Mouse (Mus musculus) Patski (cell line): ENCODE measurements at regions not wholly inside any gene's neighbourhood (a gene's known extent, or its start where the extent isn't known, plus 50 kb on each side); places are given as distances from the start of the nearest gene placed in this dataset.
"Not testable (repeated sequence)": the region's sequence is repeated elsewhere in the genome, so short reads cannot be mapped to it uniquely, and the experiment has no call there.

Experiments used
- ATAC-seq: fragments of 100-300 bp; one replicate; pipeline ENCODE4 v1.8.0; 2021
- CTCF ChIA-PET: fragments of 350-600 bp; sonication (Branson Sonifier 250); formaldehyde crosslinking; loops from one replicate; lab custom pipeline; 2022; ENCODE audit warnings: inconsistent platforms; lab: Charles Lee
- POLR2A ChIA-PET: fragments of 350-600 bp; sonication (Branson Sonifier 250); formaldehyde crosslinking; loops from one replicate; lab custom pipeline; 2022; ENCODE audit warnings: antibody characterized with exemption, inconsistent platforms; lab: Charles Lee
- DNase-seq: peaks from one replicate; pipeline ENCODE4 v3.0.0-alpha.2; 2011; ENCODE audit warnings: low read depth, low spot score
- H3K27me3 ChIP-seq: fragments of 371-371 bp; one replicate; pipeline ENCODE4 v1.5.1; 2021
- CTCF ChIP-seq: fragments of 100-300 bp; IDR thresholded peaks from one replicate; pipeline ENCODE4 v1.5.1; 2021
- in situ Hi-C: fragments of 300-500 bp; cut with MboI; formaldehyde crosslinking; loops from 3 replicates; pipeline ENCODE4 v1.11.1; 2018; ENCODE audit warnings: low pct_unique_long_range_greater_than_20kb, mixed read lengths

- POLR2A ChIA-PET, ATAC-seq, CTCF ChIA-PET, DNase-seq, H3K27me3 ChIP-seq: not testable (repeated sequence)
- in situ Hi-C loops, result loop anchor here (25.0 kb wide), 1 partner anchor 506 kb away; no protein-coding TSS in a partner anchor
Observed at GRCm38 (mm10) chr17:93067850-93068249, 131.0 kb upstream of the Adcyap1 start.

DNA sequence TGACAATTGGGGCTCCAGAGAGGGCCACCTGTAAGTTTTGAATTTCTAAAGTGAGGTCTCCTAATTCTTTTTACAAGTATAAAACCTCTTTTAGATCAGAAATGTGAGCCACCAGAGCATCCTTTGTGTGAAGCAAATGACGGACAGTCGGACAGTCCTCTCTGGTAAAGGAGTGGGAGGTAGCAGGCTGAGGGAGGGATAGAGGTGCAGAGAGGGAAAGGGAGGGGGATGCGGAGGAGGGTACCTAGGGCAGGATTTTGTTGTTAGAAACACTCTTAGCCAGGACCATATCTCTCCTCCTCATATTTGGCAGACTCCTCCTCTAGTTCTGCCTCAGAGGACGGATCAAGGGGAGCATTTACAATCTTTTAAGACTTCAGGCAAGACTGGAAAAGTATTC is 130.3 kb upstream of the Adcyap1 start:
- in situ Hi-C loops, result loop anchor here (25.0 kb wide), 1 partner anchor 506 kb away; no protein-coding TSS in a partner anchor
- CTCF ChIA-PET, result no interaction called here
- no peak for DNase-seq
- ATAC-seq, result no peak
- H3K27me3 ChIP-seq, result no peaks in the 10 kb centered on the region
- POLR2A ChIA-PET, result no interaction called here
- no peak for TF ChIP-seq CTCF

GRCm38 (mm10) chr17:93084048-93084447 is 114.8 kb upstream of the Adcyap1 start:
- POLR2A ChIA-PET, result no interaction called here
- in situ Hi-C loops, result no loop called here
- DNase-seq, result no peak
- ATAC-seq, result no peak
- H3K27me3 ChIP-seq, result peaks cover 4% of the 10 kb centered on the region
- CTCF ChIA-PET, result no interaction called here
- no peak for TF ChIP-seq CTCF

DNA sequence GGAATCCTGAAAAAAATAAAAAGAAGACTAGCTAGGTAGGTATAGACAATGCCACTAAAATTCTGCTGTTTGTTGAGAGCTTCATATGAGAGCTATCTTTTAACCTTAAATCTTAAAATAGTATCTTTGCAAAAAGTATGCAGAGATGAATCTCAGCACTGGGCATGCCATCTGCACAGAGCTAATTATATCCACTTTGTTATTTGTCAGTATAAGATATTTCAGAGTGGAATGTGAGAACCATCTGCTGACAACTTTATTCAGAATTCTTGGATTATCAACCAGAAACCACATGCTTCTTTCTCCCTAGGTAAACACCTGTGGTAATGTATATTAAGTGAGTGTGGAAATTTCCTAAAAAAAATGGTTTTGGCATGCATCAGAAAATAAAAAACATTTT is 94.3 kb upstream of the Adcyap1 start:
- CTCF ChIA-PET, result no interaction called here
- in situ Hi-C loops, result no loop called here

GRCm38 (mm10) chr17:93140003-93140402 is 58.8 kb upstream of the Adcyap1 start:
- ATAC-seq (no peak), DNase-seq (no peak)

More for the DNA sequence above, 94.3 kb upstream of the Adcyap1 start:
- TF ChIP-seq CTCF, result no peak
- H3K27me3 ChIP-seq, result no peaks in the 10 kb centered on the region
- ATAC-seq (no peak), DNase-seq (no peak)
- POLR2A ChIA-PET, result no interaction called here

DNA sequence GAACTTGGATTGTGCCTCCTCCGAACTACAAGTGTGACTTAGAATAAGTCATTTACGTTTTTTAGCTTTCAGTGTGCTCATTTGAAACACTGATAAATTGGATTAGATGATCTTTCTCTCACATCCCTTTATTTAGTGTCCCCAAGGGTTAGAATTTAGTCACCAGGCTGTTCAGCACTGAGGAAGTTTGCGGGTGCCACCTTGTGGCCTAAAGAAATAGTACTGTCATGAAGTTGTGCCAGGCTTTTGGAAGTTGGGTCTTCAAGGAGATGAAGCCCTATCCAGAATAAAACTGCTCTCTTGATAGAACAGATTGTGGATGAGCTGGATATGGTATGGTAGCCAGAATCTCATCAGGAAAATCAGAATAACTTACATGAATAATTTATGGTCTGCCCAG is 57.7 kb upstream of the Adcyap1 start:
- CTCF ChIA-PET, result interaction anchor here (1.8 kb wide), 1 partner anchor 12 kb away, joined by 6 read pairs; no protein-coding TSS in a partner anchor
- ATAC-seq (peak; percentile 74), DNase-seq (no peak)
- POLR2A ChIA-PET, result no interaction called here
- peak; percentile 55 for TF ChIP-seq CTCF
- H3K27me3 ChIP-seq, result no peaks in the 10 kb centered on the region
- in situ Hi-C loops, result no loop called here

More at GRCm38 (mm10) chr17:93140003-93140402, 58.8 kb upstream of the Adcyap1 start:
- POLR2A ChIA-PET, result no interaction called here
- in situ Hi-C loops, result no loop called here
- TF ChIP-seq CTCF, result no peak
- no peaks in the 10 kb centered on the region for H3K27me3 ChIP-seq
- CTCF ChIA-PET, result no interaction called here
